Mouse (Mus musculus): ENCODE data around the gene Higd2a.

DNA sequence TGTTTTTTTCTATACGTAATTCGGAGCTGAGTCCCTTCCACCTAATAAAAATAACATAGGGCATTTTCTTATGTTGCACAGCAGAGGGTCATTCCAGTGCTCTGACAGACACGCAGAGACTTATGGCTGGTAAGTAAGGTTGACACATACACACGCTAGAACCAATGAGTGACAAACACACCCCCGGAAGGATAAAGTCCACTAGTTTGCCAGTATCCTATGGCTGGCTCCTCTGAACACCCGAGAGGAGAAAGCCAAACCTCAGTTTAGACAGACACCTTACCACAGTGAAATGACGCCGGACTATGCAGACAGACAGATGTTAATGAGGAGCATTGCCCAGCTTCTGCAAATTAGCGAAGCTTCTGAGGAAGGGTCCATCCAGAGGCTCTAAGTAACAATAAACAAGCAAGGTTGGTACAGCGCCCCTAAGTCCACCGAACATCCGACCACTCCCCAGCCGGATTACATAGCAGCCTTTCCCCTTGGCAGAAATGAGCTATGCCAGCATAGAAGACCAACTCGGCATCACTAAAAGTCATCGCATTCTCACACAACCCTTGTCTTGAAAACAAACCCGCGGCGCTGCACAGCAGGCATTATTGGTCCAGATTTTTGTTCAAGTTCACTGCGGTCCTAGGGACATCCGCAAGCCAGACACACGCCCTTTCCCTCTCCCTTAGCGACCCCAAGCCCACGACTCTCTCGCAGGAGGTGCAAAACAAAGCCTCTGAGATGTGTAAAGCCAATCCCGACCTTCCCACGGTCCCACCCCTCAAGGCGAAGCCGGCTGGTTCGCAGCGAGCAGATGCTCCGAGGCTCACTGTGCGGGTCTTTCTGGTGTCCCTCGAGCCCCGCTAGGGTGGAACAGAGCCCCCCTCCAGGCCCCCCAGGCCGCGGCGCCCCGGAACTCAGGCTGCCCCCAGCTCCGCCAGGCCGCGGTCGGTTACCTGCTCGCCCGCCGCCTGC, 25.5 kb upstream of the Higd2a start:
- no peak for TF ChIP-seq POLR2A (IDR thresholded peaks at IDR 0.05; ENCODE audit: low read depth, low read length)
- TF ChIP-seq RCOR1 (conservative IDR thresholded peaks at IDR 0.05; ENCODE audit: low read depth, low read length) = no peak
- 0 out of 2 replicates have a peak, but pooled peaks have one; percentile 1 for TF ChIP-seq NRF1 (IDR thresholded peaks at IDR 0.05; ENCODE audit: low read depth, low read length)
- TF ChIP-seq USF1 (IDR thresholded peaks at IDR 0.05; ENCODE audit: low read depth, low read length) = no peak
- TF ChIP-seq ZMIZ1 (IDR thresholded peaks at IDR 0.05; ENCODE audit: low read depth, low read length) = no peak

Data from CH12.LX (cell line).